In genomic region chr14:39049021-39049420, GRCm38 (mm10) we compare ENCODE assay signal across 33 mouse cellular contexts.
"Had no signal": no experiment of that assay in that cellular context is flagged by ENCODE, and none has a peak within 500 bp of the region (broad histone marks: within the 10 kb centered on the region; RNA-seq: fewer than 3 reads in every experiment).

No protein-coding gene starts in this region.

- H3K4me1 ChIP-seq: heart, embryonic 10.5 days; heart, embryonic 12.5 days; heart, embryonic 13.5 days; heart, embryonic 15.5 days; hindbrain, embryonic 10.5 days; hindbrain, embryonic 12.5 days; intestine, embryonic 15.5 days; kidney, embryonic 15.5 days had no signal

- H3K27ac ChIP-seq: heart, embryonic 10.5 days; heart, embryonic 13.5 days; heart, embryonic 15.5 days; hindbrain, embryonic 10.5 days; hindbrain, embryonic 12.5 days; hindbrain, embryonic 14.5 days; hindbrain, embryonic 15.5 days; intestine, embryonic 15.5 days; kidney, embryonic 15.5 days; kidney, postnatal 0 days; layer of hippocampus, adult 2 months; left cerebral cortex, adult 2 months had no signal

- H3K4me3 ChIP-seq: heart, embryonic 10.5 days; heart, embryonic 12.5 days; heart, embryonic 13.5 days; heart, embryonic 15.5 days; hindbrain, embryonic 10.5 days; hindbrain, embryonic 12.5 days; hindbrain, embryonic 15.5 days; intestine, embryonic 15.5 days; kidney, embryonic 15.5 days; layer of hippocampus, adult 2 months; left cerebral cortex, adult 2 months had no signal

- H3K9ac ChIP-seq: heart, embryonic 12.5 days; heart, embryonic 13.5 days; heart, embryonic 15.5 days; hindbrain, embryonic 12.5 days; hindbrain, embryonic 14.5 days; hindbrain, embryonic 15.5 days; intestine, embryonic 15.5 days; kidney, embryonic 15.5 days had no signal

- H3K4me2 ChIP-seq: heart, embryonic 11.5 days; heart, embryonic 12.5 days; heart, embryonic 13.5 days; heart, embryonic 15.5 days; hindbrain, embryonic 12.5 days; hindbrain, embryonic 14.5 days; hindbrain, embryonic 15.5 days; intestine, embryonic 15.5 days; kidney, embryonic 15.5 days had no signal

- H3K36me3 ChIP-seq: heart, embryonic 10.5 days; heart, embryonic 12.5 days; heart, embryonic 13.5 days; heart, embryonic 15.5 days; hindbrain, embryonic 10.5 days; hindbrain, embryonic 12.5 days; hindbrain, embryonic 15.5 days; intestine, embryonic 15.5 days; kidney, embryonic 15.5 days had no signal

- ATAC-seq: hindbrain, embryonic 16.5 days; inflammation-experienced regulatory T-cells, adult 6 months; intestine, embryonic 15.5 days; intestine, embryonic 16.5 days; intestine, postnatal 0 days had no signal

- DNase-seq: heart, postnatal 10 days; heart, postnatal 14 days; heart, postnatal 36 days; heart, postnatal 4 days; kidney, adult 11 months; kidney, adult 18-20 months; kidney, adult 2 months; kidney, adult 8-10 months; kidney, adult 9 months; kidney, postnatal 10 days; kidney, postnatal 14 days; kidney, postnatal 25 days; kidney, postnatal 36 days; kidney, postnatal 4 days; layer of hippocampus, postnatal 36 days had no signal

- H3K9me3 ChIP-seq: heart, embryonic 10.5 days; heart, embryonic 12.5 days; heart, embryonic 13.5 days; heart, embryonic 15.5 days; hindbrain, embryonic 10.5 days; hindbrain, embryonic 12.5 days; hindbrain, embryonic 15.5 days; intestine, embryonic 15.5 days; kidney, embryonic 15.5 days had no signal

- H3K27me3 ChIP-seq: heart, embryonic 12.5 days; heart, embryonic 13.5 days; heart, embryonic 15.5 days; hindbrain, embryonic 12.5 days; hindbrain, embryonic 15.5 days; intestine, embryonic 15.5 days; kidney, embryonic 15.5 days had no signal
